Mouse (Mus musculus) cerebellum, adult (tissue): ENCODE data around the gene Ing3.

Source experiments
- ATAC-seq: cut with Nextera tagmentation; 2 replicates; pipeline ENCODE4 v1.9.2; 2017; ENCODE audit warnings: mild to moderate bottlenecking, moderate library complexity, mixed read lengths; ENCODE audit not compliant: insufficient number of reproducible peaks, low FRiP score, low TSS enrichment

The Ing3 gene

GRCm38 (mm10) chr6:21990181-21991135 is 41.1 kb downstream of the Ing3 start:
- ATAC-seq, result no peak

DNA sequence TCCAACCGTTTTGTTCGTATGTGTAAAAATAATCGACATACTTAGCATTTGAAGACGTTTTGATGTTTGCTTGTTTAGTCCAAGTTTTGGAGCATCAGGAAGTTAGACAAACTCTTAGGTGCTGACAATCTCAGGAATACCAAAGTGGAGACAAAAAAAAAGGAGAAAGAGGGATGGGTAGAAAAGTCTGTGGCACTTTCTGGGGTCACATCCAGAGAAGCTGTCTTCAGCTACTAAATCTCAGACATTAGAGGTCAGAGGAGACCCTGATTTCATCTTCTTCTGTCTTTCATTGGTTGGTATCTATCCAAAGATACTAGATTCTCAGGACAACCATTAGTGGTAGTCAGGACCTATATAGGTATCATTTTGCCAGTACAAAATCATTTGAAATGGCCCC is 41.8 kb downstream of the Ing3 start:
- no peak for ATAC-seq

- ATAC-seq, result no peak
Measured at GRCm38 (mm10) chr6:21993070-21993469, 43.7 kb downstream of the Ing3 start.

GRCm38 (mm10) chr6:21998131-21998530 is 48.8 kb downstream of the Ing3 start:
- ATAC-seq, result no peak

- no peak for ATAC-seq
Measured at GRCm38 (mm10) chr6:21999025-21999424, 49.7 kb downstream of the Ing3 start.

DNA sequence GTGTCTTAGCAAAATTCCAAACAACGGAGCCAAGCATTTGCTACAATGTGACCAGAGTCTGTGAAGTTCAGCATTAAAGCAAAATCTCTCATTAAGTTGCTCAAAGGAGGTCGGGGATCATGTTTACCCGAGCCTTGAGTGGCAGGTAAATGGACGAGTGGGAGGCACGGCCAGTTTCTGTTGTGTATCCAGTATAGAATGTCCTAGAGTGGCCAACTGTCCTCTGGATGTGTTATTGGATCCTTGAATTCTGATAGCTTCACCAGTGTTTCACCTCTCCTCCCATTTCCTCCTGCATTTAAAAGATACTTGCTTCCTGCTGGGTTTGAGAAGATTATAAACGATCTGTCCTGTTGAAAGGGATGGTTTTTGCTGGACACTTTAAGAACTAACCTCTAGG is 50.7 kb downstream of the Ing3 start:
- no peak for ATAC-seq

- no peak for ATAC-seq
Measured at GRCm38 (mm10) chr6:22000881-22001280, 51.5 kb downstream of the Ing3 start.

DNA sequence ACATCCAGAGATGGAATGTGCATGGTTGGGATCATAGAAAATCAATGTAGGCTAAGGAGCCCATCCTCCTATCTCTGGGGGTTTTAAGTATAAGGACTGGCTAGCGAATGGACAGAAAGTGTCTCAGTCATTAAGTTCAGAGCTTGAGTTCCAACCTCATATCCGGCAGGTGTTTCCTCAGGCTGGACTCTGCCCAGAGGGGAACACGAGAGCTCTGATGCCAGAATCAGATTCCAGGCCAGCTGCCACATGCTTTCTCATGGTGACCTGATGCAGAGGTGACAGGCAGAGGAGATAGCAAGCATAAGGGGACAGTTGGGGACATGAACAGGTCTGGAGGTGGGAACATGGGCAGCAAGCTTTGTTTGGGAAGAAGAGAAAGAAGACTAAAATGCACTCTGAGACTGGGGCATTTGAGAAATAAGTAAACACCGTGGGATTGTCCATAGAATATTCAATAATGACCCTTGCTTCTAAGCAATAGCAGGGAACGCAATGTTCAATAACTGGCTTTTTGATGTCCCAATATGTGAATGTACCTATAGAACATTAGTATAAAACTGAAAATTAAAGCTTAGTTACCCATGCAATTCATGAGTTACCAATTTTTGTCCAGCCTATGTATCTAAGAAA is 52.0 kb downstream of the Ing3 start:
- ATAC-seq, result no peak

GRCm38 (mm10) chr6:22002521-22003199 is 53.3 kb downstream of the Ing3 start:
- ATAC-seq, result no peak

DNA sequence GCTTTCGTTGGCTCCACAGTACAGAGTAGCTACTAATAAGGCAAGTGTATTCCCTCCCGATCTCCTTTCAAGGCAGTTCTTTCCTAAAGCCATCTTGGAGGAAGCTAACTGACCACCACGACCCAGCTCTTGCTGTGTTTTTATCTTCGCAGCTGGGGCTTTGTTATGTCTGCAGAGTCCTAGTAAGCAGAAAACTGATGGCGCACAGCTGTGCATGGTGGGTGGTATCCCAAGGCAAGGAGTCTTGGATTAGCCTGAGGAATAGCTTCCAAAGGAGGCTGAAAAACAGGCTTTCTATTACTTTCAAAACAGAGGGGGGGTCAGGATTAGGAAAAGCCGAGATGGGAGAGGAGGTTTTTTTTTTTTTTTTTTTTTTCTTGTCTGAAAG is 53.8 kb downstream of the Ing3 start:
- ATAC-seq, result no peak

- no peak for ATAC-seq
Measured at GRCm38 (mm10) chr6:22003959-22004543, 54.7 kb downstream of the Ing3 start.

DNA sequence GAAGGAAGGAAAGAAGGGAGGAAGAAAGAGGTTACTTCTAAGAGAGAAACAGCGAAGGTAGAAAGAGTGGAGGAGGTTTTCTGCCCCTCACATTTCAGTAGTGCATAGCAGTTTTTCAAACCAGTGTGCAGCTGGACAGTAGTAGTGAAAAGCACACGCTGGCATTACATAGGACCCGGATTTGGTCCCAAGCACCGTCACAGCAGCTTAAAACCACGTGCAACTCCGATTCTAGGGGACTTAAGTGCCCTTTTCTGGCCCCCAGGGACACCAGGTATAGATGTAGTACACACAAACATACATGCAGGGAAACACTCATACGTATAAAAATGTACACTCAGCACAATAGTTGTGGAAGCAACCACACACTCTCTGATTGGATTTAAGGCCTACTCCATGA is 59.0 kb downstream of the Ing3 start:
- ATAC-seq, result no peak

GRCm38 (mm10) chr6:22010258-22010657 is 60.9 kb downstream of the Ing3 start:
- no peak for ATAC-seq

DNA sequence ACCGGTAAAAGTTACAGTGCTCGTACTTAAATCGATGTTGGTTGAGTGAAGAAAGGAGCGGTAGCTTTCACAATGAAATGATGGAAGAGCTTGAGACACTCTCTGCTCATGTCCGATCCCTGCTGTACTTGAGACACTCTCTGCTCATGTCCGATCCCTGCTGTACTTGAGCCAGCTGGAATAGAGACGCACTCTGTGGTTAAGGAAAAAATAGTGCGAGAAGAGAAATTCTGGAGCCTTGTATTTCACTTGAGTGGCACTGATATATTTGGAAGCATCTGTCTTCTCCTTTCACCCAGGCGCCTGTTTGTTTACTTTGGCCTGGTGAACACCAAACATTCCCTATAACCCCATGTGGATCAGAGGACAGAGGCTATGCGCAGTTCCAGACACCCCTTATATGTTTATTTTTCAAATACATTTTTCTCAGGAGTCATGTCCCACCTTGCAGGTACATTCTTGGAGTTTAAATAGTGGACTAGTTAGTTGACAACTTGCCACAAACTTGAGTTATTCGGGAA is 61.5 kb downstream of the Ing3 start:
- ATAC-seq, result no peak

DNA sequence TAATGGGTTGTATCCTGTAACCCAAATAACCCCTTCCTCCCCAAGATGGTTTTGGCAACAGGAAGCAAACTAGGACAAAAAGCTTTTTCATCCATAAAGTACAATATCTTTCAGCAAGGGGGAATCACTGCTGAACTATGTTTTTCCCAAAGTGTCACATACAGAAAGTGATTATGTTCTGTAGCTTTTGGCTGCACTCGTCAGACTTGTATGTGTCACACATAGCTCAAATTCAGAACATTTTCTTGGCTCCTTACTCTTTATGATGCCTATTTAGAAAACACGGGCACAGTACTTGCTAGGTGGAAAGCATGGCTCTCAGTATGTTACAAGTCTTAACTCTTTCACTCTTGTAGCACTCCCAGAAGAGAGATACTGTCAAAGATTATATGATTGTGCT is 62.2 kb downstream of the Ing3 start:
- no peak for ATAC-seq

DNA sequence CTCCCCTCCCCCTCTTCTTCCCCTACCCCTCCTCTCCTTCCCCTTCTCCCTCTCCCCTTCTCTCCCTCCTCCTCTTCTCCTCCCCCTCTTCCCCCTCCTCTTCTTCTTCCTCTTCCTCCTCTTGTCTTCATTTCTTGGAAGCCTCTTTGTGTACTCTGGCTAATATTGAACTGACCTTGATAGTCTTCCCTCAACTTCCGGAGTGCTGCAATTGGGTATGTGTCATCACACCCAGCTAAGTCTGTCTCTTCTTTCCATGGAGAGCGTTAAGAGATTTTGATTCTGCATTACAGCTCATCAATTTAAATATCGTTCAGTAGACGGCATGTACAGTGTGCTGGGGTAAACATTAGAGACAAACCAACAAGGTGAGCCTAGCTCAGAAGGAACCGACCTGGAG is 62.7 kb downstream of the Ing3 start:
- no peak for ATAC-seq

DNA sequence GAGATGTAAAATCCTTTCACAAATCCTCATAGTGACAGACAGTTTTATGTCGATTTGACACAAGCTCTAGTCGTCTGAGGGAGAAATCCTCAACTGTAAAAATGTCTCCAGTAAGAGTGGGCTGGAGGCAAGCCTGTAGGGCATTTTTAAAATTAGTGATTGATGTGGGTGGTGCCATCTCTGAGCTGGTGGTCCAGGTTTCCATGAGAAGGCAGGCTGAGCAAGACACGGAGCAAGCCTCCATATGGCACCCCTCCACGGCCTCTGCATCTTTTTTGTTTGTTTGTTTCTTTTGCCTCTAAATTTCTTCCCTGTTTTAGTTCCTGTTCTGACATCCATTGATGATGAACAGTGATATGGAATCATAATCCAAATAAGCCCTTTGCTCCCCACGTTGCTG is 63.1 kb downstream of the Ing3 start:
- no peak for ATAC-seq

- no peak for ATAC-seq
Measured at GRCm38 (mm10) chr6:22013394-22013793, 64.0 kb downstream of the Ing3 start.

GRCm38 (mm10) chr6:22014291-22014911 is 65.0 kb downstream of the Ing3 start:
- ATAC-seq, result no peak

- ATAC-seq, result no peak
Measured at GRCm38 (mm10) chr6:22017631-22018030, 68.3 kb downstream of the Ing3 start.
